Mouse (Mus musculus) kidney, adult 2 months (tissue): ENCODE measurements around the gene Eprs.

Source experiments
- CTCF ChIP-seq: fragments of 200-500 bp; conservative IDR thresholded peaks from 2 replicates; pipeline ENCODE4 v1.5.1; 2011; ENCODE audit warnings: low read depth, mild to moderate bottlenecking, control low read depth, low read length, moderate library complexity, mixed read lengths; ENCODE audit not compliant: insufficient read depth, insufficient read length
- POLR2A ChIP-seq: fragments of 200-500 bp; IDR thresholded peaks from one replicate; pipeline ENCODE4 v1.6.1; 2011; ENCODE audit warnings: low read depth, low read length, control low read depth

DNA sequence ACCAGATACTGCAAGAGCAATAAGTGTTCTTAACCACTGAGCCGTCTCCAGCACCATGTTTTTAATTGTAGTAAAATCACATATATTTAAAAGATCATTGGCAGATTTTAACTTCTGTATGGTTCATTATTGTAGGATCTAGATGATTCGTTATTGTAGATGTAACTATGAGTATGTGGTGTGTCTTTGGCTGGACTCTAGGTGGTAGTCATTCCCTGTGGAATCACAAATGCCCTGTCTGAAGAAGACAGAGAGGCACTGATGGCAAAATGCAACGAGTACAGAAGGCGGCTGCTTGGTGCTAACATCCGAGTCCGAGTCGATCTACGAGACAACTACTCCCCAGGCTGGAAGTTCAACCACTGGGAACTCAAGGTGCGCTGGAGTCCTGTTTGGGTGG lies 55.2 kb downstream of the Eprs start:
- TF ChIP-seq CTCF (no peak), POLR2A (no peak)
